Comparison of ENCODE assay signal across 14 mouse cellular contexts in the genomic region with DNA sequence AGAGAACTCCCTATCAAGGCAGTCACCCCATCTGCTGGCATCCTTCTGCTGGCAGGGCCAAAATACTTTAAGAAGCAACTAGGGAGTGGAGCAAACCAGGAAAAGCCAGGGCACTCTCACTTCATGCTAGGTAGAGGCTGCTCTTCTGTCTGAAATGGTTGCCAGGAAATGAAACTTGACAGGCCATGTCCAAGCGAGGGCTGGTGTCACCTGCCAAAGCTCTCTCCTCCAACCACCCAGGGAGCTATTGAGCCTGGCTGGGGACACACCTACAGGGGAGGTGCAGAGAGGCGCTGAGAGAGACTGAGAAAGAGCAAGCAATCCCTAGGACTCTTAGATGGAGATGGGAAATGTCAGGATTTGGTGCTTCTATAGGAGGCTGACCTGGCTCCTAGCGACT. TPM values are rescaled to one million over a fixed set of nuclear protein-coding genes. Genes with fewer than 3 reads are reported as not detected.
DNase-seq lines count a peak whose midpoint lies in the region; ATAC-seq lines count a peak whose summit lies in the region.
"Had no signal": no experiment of that assay in that cellular context is flagged by ENCODE, and none has a peak within 500 bp of the region (broad histone marks: within the 10 kb centered on the region; RNA-seq: fewer than 3 reads in every experiment).

No protein-coding gene starts in this region.

- no peak overlapping the region for H3K27ac ChIP-seq in forebrain, embryonic 13.5 days
- no peak overlapping the region for H3K27ac ChIP-seq in forebrain, embryonic 11.5 days (ENCODE audit: low read depth, low read length)
- H3K27ac ChIP-seq in embryonic facial prominence, embryonic 14.5 days (replicated peaks; ENCODE audit: low read depth, low read length) = no peak overlapping the region
- H3K27ac ChIP-seq: hindbrain, embryonic 12.5 days; kidney, postnatal 0 days; limb, embryonic 13.5 days had no signal

- H3K4me3 ChIP-seq in forebrain, embryonic 13.5 days = no peak overlapping the region
- H3K4me3 ChIP-seq in forebrain, embryonic 11.5 days (ENCODE audit: low read depth, low read length) = no peak overlapping the region
- peak overlapping the region; percentile 65; the same call in 1 of the 2 replicates for H3K4me3 ChIP-seq in embryonic facial prominence, embryonic 14.5 days (ENCODE audit: low read depth, low read length)
- H3K4me3 ChIP-seq: erythroblast, embryonic 14.5 days had no signal

- H3K27me3 ChIP-seq in forebrain, embryonic 13.5 days = peaks cover 74% of the 10 kb centered on the region
- peaks cover 60% of the 10 kb centered on the region for H3K27me3 ChIP-seq in forebrain, embryonic 11.5 days (ENCODE audit: control insufficient read depth, insufficient read depth, low read length)
- peaks cover 72% of the 10 kb centered on the region for H3K27me3 ChIP-seq in embryonic facial prominence, embryonic 14.5 days (replicated peaks; ENCODE audit: control insufficient read depth, insufficient read depth, low read length)
- no peaks in the 10 kb centered on the region for H3K27me3 ChIP-seq in splenic B cell, adult 2 months (ENCODE audit: control insufficient read depth, insufficient read depth, low read length, poor library complexity, severe bottlenecking)

- DNase-seq in forebrain, embryonic 11.5 days (ENCODE audit: low spot score) = no peak
- peak; percentile 48 to 64 for DNase-seq in lung, adult 18-20 months
- DNase-seq in lung, postnatal 10 days = no peak
- DNase-seq in embryonic facial prominence, embryonic 14.5 days (ENCODE audit: low spot score) = no peak
- DNase-seq in splenic B cell, adult 2 months (ENCODE audit: low read depth, low spot score) = peak; percentile 49
- DNase-seq in frontal cortex, postnatal 14 days (ENCODE audit: low spot score in 2 of 2) = no peak
- no peak for DNase-seq in left cerebral cortex, postnatal 4 days
- DNase-seq: layer of hippocampus, postnatal 36 days had no signal

- H3K36me3 ChIP-seq in forebrain, embryonic 13.5 days (ENCODE audit: poor library complexity, severe bottlenecking) = no peaks in the 10 kb centered on the region
- H3K36me3 ChIP-seq in forebrain, embryonic 11.5 days (ENCODE audit: control insufficient read depth, insufficient read depth, low read length) = no peaks in the 10 kb centered on the region
- H3K36me3 ChIP-seq in embryonic facial prominence, embryonic 14.5 days (ENCODE audit: control insufficient read depth, insufficient read depth, low read length) = no peaks in the 10 kb centered on the region
- H3K36me3 ChIP-seq in splenic B cell, adult 2 months (ENCODE audit: control insufficient read depth, insufficient read depth, low read length, poor library complexity, severe bottlenecking) = no peaks in the 10 kb centered on the region
- H3K36me3 ChIP-seq: G1E; hindbrain, embryonic 12.5 days; limb, embryonic 13.5 days had no signal

- ATAC-seq in forebrain, embryonic 13.5 days = no peak
- ATAC-seq in forebrain, embryonic 11.5 days (replicated peaks; ENCODE audit: low FRiP score) = no peak
- no peak for ATAC-seq in embryonic facial prominence, embryonic 14.5 days (ENCODE audit: low read depth)

- 0 out of 2 replicates have a peak overlapping the region, but pooled peaks have one; percentile 95 for H3K4me2 ChIP-seq in forebrain, embryonic 13.5 days
- no peak overlapping the region for H3K4me2 ChIP-seq in forebrain, embryonic 11.5 days (ENCODE audit: low read depth, low read length, severe bottlenecking)
- 0 out of 2 replicates have a peak overlapping the region, but pooled peaks have one; percentile 41 for H3K4me2 ChIP-seq in embryonic facial prominence, embryonic 14.5 days (ENCODE audit: low read depth, low read length)

- H3K4me1 ChIP-seq in forebrain, embryonic 13.5 days = peaks cover 46% of the 10 kb centered on the region
- H3K4me1 ChIP-seq in forebrain, embryonic 11.5 days (replicated peaks; ENCODE audit: control insufficient read depth, insufficient read depth, low read length) = peaks cover 20% of the 10 kb centered on the region
- peaks cover 21% of the 10 kb centered on the region for H3K4me1 ChIP-seq in embryonic facial prominence, embryonic 14.5 days (ENCODE audit: control insufficient read depth, insufficient read depth, low read length)

- no peak overlapping the region for H3K9ac ChIP-seq in forebrain, embryonic 13.5 days
- no peak overlapping the region for H3K9ac ChIP-seq in forebrain, embryonic 11.5 days (ENCODE audit: low read length)
- no peak overlapping the region for H3K9ac ChIP-seq in embryonic facial prominence, embryonic 14.5 days (ENCODE audit: low read depth, low read length)
- H3K9ac ChIP-seq: hindbrain, embryonic 12.5 days had no signal

- 5% methylated on average over 3 of the region's 3 CpGs for WGBS in forebrain, embryonic 13.5 days
- WGBS in forebrain, embryonic 11.5 days = 2% methylated on average over 3 of the region's 3 CpGs
- 1% methylated on average over 3 of the region's 3 CpGs for WGBS in embryonic facial prominence, embryonic 14.5 days

- intact Hi-C loops in left cerebral cortex, postnatal 4 days (cut with DNase I) = loop anchor here (10.0 kb wide), 1 partner anchor 136 kb away; no protein-coding TSS in a partner anchor

- no peaks in the 10 kb centered on the region for H3K9me3 ChIP-seq in forebrain, embryonic 13.5 days (replicated peaks)
- H3K9me3 ChIP-seq in forebrain, embryonic 11.5 days (ENCODE audit: control insufficient read depth, low read length) = no peaks in the 10 kb centered on the region
- no peaks in the 10 kb centered on the region for H3K9me3 ChIP-seq in embryonic facial prominence, embryonic 14.5 days (ENCODE audit: control insufficient read depth, low read length)
- H3K9me3 ChIP-seq: hindbrain, embryonic 12.5 days had no signal

RNA-seq across cellular contexts. Expression of a gene that starts 18.5 kb away (rescaled TPM):
- polyA plus RNA-seq in forebrain, embryonic 13.5 days (2015; fragmentation: Nextera tagmentation; extraction: Ambion mirVana) = 9.8 and 12.3 TPM in 2 replicates
- 9.5 and 11.2 TPM in 2 replicates for polyA plus RNA-seq in forebrain, embryonic 11.5 days (2014; fragmentation: Nextera tagmentation; extraction: Ambion mirVana)
- 9.6 and 10.1 TPM in 2 replicates for polyA plus RNA-seq in embryonic facial prominence, embryonic 14.5 days (2014; fragmentation: Nextera tagmentation; extraction: Ambion mirVana)
- total RNA-seq in left cerebral cortex, postnatal 4 days (2021) = 10 to 100 TPM; 13.0 to 15.6 TPM
- total RNA-seq: G1E had no signal
- polyA plus RNA-seq: G1E had no signal

RNA-seq across cellular contexts. Expression of a gene that starts 26.8 kb away (rescaled TPM):
- polyA plus RNA-seq in forebrain, embryonic 13.5 days (2015; fragmentation: Nextera tagmentation; extraction: Ambion mirVana) = 10.2 and 11.5 TPM in 2 replicates
- polyA plus RNA-seq in forebrain, embryonic 11.5 days (2014; fragmentation: Nextera tagmentation; extraction: Ambion mirVana) = 6.4 and 7.0 TPM in 2 replicates
- 11.0 and 13.5 TPM in 2 replicates for polyA plus RNA-seq in embryonic facial prominence, embryonic 14.5 days (2014; fragmentation: Nextera tagmentation; extraction: Ambion mirVana)
- total RNA-seq in left cerebral cortex, postnatal 4 days (2021) = 10 to 100 TPM; 40.8 to 45.2 TPM
- total RNA-seq: G1E had no signal

RNA-seq across cellular contexts. Expression of a gene that starts 36.5 kb away (rescaled TPM):
- polyA plus RNA-seq in forebrain, embryonic 13.5 days (2015; fragmentation: Nextera tagmentation; extraction: Ambion mirVana) = 45.2 and 52.0 TPM in 2 replicates
- polyA plus RNA-seq in forebrain, embryonic 11.5 days (2014; fragmentation: Nextera tagmentation; extraction: Ambion mirVana) = 101 and 103 TPM in 2 replicates
- 23.9 and 28.3 TPM in 2 replicates for polyA plus RNA-seq in embryonic facial prominence, embryonic 14.5 days (2014; fragmentation: Nextera tagmentation; extraction: Ambion mirVana)
- 1 to 10 TPM; 6.8 to 7.4 TPM for total RNA-seq in left cerebral cortex, postnatal 4 days (2021)
- polyA plus RNA-seq: G1E had no signal

Comparison
In these comparisons a context has a peak if more than half of its experiments do, and no peak if none do; other contexts are left out.
1. DNase-seq: peak in lung, adult 18-20 months (2 of 2) and splenic B cell, adult 2 months (single experiment); none in forebrain, embryonic 11.5 days (single experiment), lung, postnatal 10 days (single experiment), embryonic facial prominence, embryonic 14.5 days (single experiment), frontal cortex, postnatal 14 days (0 of 2) and left cerebral cortex, postnatal 4 days (single experiment).